Mouse (Mus musculus): Measurements from ENCODE around the gene Cdk14. TPM values are rescaled to one million over a fixed set of nuclear protein-coding genes. Genes with fewer than 3 reads are reported as not detected.

Cdk14 gene
- polyA plus RNA-seq, 1 experiment, result 14.8 TPM

GRCm38 (mm10) chr5:5064686-5065085, 355.4 kb downstream of the Cdk14 start:
- no peak for TF ChIP-seq CTCF (IDR thresholded peaks at IDR 0.05; ENCODE audit: low read depth, low read length)
- TF ChIP-seq POLR2A (IDR thresholded peaks at IDR 0.05; ENCODE audit: insufficient read depth, low read length), result no peak
- H3K27ac ChIP-seq (ENCODE audit: insufficient read depth, low read length), result no peak overlapping the region
- H3K4me3 ChIP-seq (ENCODE audit: low read depth, low read length), result no peak overlapping the region
- no peaks in the 10 kb centered on the region for H3K9me3 ChIP-seq (replicated peaks; ENCODE audit: control insufficient read depth, insufficient read depth, low read length, poor library complexity, severe bottlenecking)
- H3K4me1 ChIP-seq (ENCODE audit: control insufficient read depth, insufficient read depth, low read length), result no peaks in the 10 kb centered on the region
- no peak overlapping the region for H3K9ac ChIP-seq (ENCODE audit: low read depth, poor library complexity, severe bottlenecking)
- H3K36me3 ChIP-seq (ENCODE audit: control insufficient read depth, insufficient read depth, low read length, poor library complexity, severe bottlenecking), result no peaks in the 10 kb centered on the region
- no peaks in the 10 kb centered on the region for H3K27me3 ChIP-seq (ENCODE audit: control insufficient read depth, insufficient read depth, low read length, poor library complexity, severe bottlenecking)

GRCm38 (mm10) chr5:5056102-5056883, 363.8 kb downstream of the Cdk14 start:
- Histone ChIP-seq H3K27me3 (ENCODE audit: control insufficient read depth, insufficient read depth, low read length, poor library complexity, severe bottlenecking) (no peaks in the 10 kb centered on the region), H3K9me3 (replicated peaks; ENCODE audit: control insufficient read depth, insufficient read depth, low read length, poor library complexity, severe bottlenecking) (no peaks in the 10 kb centered on the region), H3K36me3 (ENCODE audit: control insufficient read depth, insufficient read depth, low read length, poor library complexity, severe bottlenecking) (no peaks in the 10 kb centered on the region), H3K9ac (ENCODE audit: low read depth, poor library complexity, severe bottlenecking) (no peak overlapping the region), H3K4me1 (ENCODE audit: control insufficient read depth, insufficient read depth, low read length) (no peaks in the 10 kb centered on the region), H3K27ac (ENCODE audit: insufficient read depth, low read length) (no peak overlapping the region), H3K4me3 (ENCODE audit: low read depth, low read length) (no peak overlapping the region)
- TF ChIP-seq EP300 (IDR thresholded peaks at IDR 0.05; ENCODE audit: insufficient read depth, low read depth, low read length) (no peak), CTCF (IDR thresholded peaks at IDR 0.05; ENCODE audit: low read depth, low read length) (no peak), POLR2A (IDR thresholded peaks at IDR 0.05; ENCODE audit: insufficient read depth, low read length) (no peak)

DNA sequence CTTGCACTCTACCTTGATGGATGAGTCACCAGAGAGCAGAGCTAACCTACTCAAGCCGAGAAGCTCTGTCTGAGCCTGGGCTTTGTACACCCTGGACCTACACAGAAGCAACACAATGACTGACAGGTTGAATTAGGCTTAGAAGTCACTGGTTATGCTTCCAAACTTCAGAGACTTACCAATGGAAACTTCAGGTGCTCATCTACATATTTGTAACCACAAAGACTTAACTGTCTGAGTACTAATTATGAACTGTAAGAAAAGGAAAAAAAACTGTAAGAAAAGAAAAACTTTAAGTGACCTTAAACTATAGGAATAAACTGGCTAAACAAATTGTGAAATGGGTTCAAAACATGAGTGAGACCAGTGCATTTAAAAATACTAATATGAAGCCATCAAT, 364.6 kb downstream of the Cdk14 start:
- no peaks in the 10 kb centered on the region for H3K27me3 ChIP-seq (ENCODE audit: control insufficient read depth, insufficient read depth, low read length, poor library complexity, severe bottlenecking)
- H3K4me1 ChIP-seq (ENCODE audit: control insufficient read depth, insufficient read depth, low read length), result no peaks in the 10 kb centered on the region
- no peaks in the 10 kb centered on the region for H3K9me3 ChIP-seq (replicated peaks; ENCODE audit: control insufficient read depth, insufficient read depth, low read length, poor library complexity, severe bottlenecking)
- TF ChIP-seq POLR2A (IDR thresholded peaks at IDR 0.05; ENCODE audit: insufficient read depth, low read length) (no peak), CTCF (IDR thresholded peaks at IDR 0.05; ENCODE audit: low read depth, low read length) (no peak), EP300 (IDR thresholded peaks at IDR 0.05; ENCODE audit: insufficient read depth, low read depth, low read length) (no peak)
- H3K9ac ChIP-seq (ENCODE audit: low read depth, poor library complexity, severe bottlenecking), result no peak overlapping the region
- no peak overlapping the region for H3K27ac ChIP-seq (ENCODE audit: insufficient read depth, low read length)
- H3K36me3 ChIP-seq (ENCODE audit: control insufficient read depth, insufficient read depth, low read length, poor library complexity, severe bottlenecking), result no peaks in the 10 kb centered on the region
- no peak overlapping the region for H3K4me3 ChIP-seq (ENCODE audit: low read depth, low read length)

GRCm38 (mm10) chr5:5054270-5054669, 365.8 kb downstream of the Cdk14 start:
- TF ChIP-seq CTCF (IDR thresholded peaks at IDR 0.05; ENCODE audit: low read depth, low read length) (no peak), EP300 (IDR thresholded peaks at IDR 0.05; ENCODE audit: insufficient read depth, low read depth, low read length) (no peak), POLR2A (IDR thresholded peaks at IDR 0.05; ENCODE audit: insufficient read depth, low read length) (no peak)
- Histone ChIP-seq H3K4me3 (ENCODE audit: low read depth, low read length) (no peak overlapping the region), H3K36me3 (ENCODE audit: control insufficient read depth, insufficient read depth, low read length, poor library complexity, severe bottlenecking) (no peaks in the 10 kb centered on the region), H3K27ac (ENCODE audit: insufficient read depth, low read length) (no peak overlapping the region), H3K4me1 (ENCODE audit: control insufficient read depth, insufficient read depth, low read length) (no peaks in the 10 kb centered on the region), H3K9me3 (replicated peaks; ENCODE audit: control insufficient read depth, insufficient read depth, low read length, poor library complexity, severe bottlenecking) (no peaks in the 10 kb centered on the region), H3K27me3 (ENCODE audit: control insufficient read depth, insufficient read depth, low read length, poor library complexity, severe bottlenecking) (no peaks in the 10 kb centered on the region), H3K9ac (ENCODE audit: low read depth, poor library complexity, severe bottlenecking) (no peak overlapping the region)

- H3K27ac ChIP-seq (ENCODE audit: insufficient read depth, low read length), result no peak overlapping the region
- TF ChIP-seq POLR2A (IDR thresholded peaks at IDR 0.05; ENCODE audit: insufficient read depth, low read length) (no peak), CTCF (IDR thresholded peaks at IDR 0.05; ENCODE audit: low read depth, low read length) (no peak), EP300 (IDR thresholded peaks at IDR 0.05; ENCODE audit: insufficient read depth, low read depth, low read length) (no peak)
- H3K9ac ChIP-seq (ENCODE audit: low read depth, poor library complexity, severe bottlenecking), result no peak overlapping the region
- H3K27me3 ChIP-seq (ENCODE audit: control insufficient read depth, insufficient read depth, low read length, poor library complexity, severe bottlenecking), result no peaks in the 10 kb centered on the region
- no peak overlapping the region for H3K4me3 ChIP-seq (ENCODE audit: low read depth, low read length)
- no peaks in the 10 kb centered on the region for H3K4me1 ChIP-seq (ENCODE audit: control insufficient read depth, insufficient read depth, low read length)
- no peaks in the 10 kb centered on the region for H3K9me3 ChIP-seq (replicated peaks; ENCODE audit: control insufficient read depth, insufficient read depth, low read length, poor library complexity, severe bottlenecking)
- no peaks in the 10 kb centered on the region for H3K36me3 ChIP-seq (ENCODE audit: control insufficient read depth, insufficient read depth, low read length, poor library complexity, severe bottlenecking)
These were observed 375.8 kb downstream of the Cdk14 start for GRCm38 (mm10) chr5:5044326-5044725.

DNA sequence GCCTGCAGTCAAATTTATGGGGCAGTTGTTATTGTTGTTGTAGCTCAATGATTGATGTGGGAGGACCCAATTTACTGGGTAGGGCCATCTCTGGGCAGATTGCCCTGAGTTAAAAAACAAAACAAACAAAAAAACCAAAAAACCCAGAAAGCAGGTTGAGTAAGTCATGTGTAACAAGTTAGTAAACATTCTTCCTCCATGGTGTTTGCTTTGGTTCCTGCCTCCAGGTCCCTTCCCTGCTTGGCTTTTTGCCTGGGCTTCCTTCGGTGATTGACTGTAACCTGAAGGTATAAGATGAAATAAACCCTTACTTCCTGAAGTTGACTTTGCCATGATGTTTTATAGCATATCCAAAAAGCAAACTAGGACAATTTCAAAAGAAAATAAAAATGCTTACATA, 377.4 kb downstream of the Cdk14 start:
- TF ChIP-seq POLR2A (IDR thresholded peaks at IDR 0.05; ENCODE audit: insufficient read depth, low read length) (no peak), EP300 (IDR thresholded peaks at IDR 0.05; ENCODE audit: insufficient read depth, low read depth, low read length) (no peak), CTCF (IDR thresholded peaks at IDR 0.05; ENCODE audit: low read depth, low read length) (no peak)
- Histone ChIP-seq H3K27ac (ENCODE audit: insufficient read depth, low read length) (no peak overlapping the region), H3K9me3 (replicated peaks; ENCODE audit: control insufficient read depth, insufficient read depth, low read length, poor library complexity, severe bottlenecking) (no peaks in the 10 kb centered on the region), H3K4me3 (ENCODE audit: low read depth, low read length) (no peak overlapping the region), H3K36me3 (ENCODE audit: control insufficient read depth, insufficient read depth, low read length, poor library complexity, severe bottlenecking) (no peaks in the 10 kb centered on the region), H3K27me3 (ENCODE audit: control insufficient read depth, insufficient read depth, low read length, poor library complexity, severe bottlenecking) (no peaks in the 10 kb centered on the region), H3K9ac (ENCODE audit: low read depth, poor library complexity, severe bottlenecking) (no peak overlapping the region), H3K4me1 (ENCODE audit: control insufficient read depth, insufficient read depth, low read length) (no peaks in the 10 kb centered on the region)
